Mouse (Mus musculus) cerebellum, adult 2 months (tissue): ENCODE measurements around the gene Dhx16. TPM values are rescaled to one million over a fixed set of nuclear protein-coding genes. Genes with fewer than 3 reads are reported as not detected.
A peak's percentile ranks its signal among the peaks of the same experiment; 100 is the strongest.
"Not testable (repeated sequence)": the region's sequence is repeated elsewhere in the genome, so short reads cannot be mapped to it uniquely, and the experiment has no call there.

Experiments used
- DNase-seq, 2 experiments: peaks; one replicate each; pipeline ENCODE4 v3.0.0; 2021
- H3K27ac ChIP-seq: fragments of 200-500 bp; 2 replicates; pipeline ENCODE4 v1.5.1; 2012; ENCODE audit warnings: low read length, control low read depth, inconsistent platforms; ENCODE audit not compliant: insufficient read depth
- H3K27me3 ChIP-seq: fragments of 200-500 bp; 2 replicates; pipeline ENCODE4 v1.6.1; 2012; ENCODE audit warnings: inconsistent platforms, mild to moderate bottlenecking, low read length, moderate library complexity; ENCODE audit not compliant: control insufficient read depth, insufficient read depth
- H3K4me1 ChIP-seq: fragments of 200-500 bp; 2 replicates; pipeline ENCODE4 v1.6.1; 2011; ENCODE audit warnings: low read length; ENCODE audit not compliant: control insufficient read depth, insufficient read depth
- H3K4me3 ChIP-seq: fragments of 200-500 bp; replicated peaks from 2 replicates; pipeline ENCODE3; 2011; ENCODE audit warnings: mild to moderate bottlenecking, low read depth, low read length, control low read depth; ENCODE audit not compliant: insufficient read depth
- CTCF ChIP-seq: fragments of 200-500 bp; IDR thresholded peaks from 2 replicates; pipeline ENCODE4 v1.5.1; 2011; ENCODE audit warnings: low read depth, mild to moderate bottlenecking, control low read depth, low read length, moderate library complexity, borderline replicate concordance; ENCODE audit not compliant: insufficient read depth
- POLR2A ChIP-seq: fragments of 200-500 bp; IDR thresholded peaks from 2 replicates; pipeline ENCODE4 v1.6.1; 2011; ENCODE audit warnings: low read length, control low read depth, borderline replicate concordance; ENCODE audit not compliant: insufficient read depth
- WGBS: fragments of 180-500 bp; shearing (Covaris S2); methylation state at CpG from one replicate; pipeline ENCODE4 v1.1.7; 2018; 5-methylcytosine and 5-hydroxymethylcytosine counted together
- polyA plus RNA-seq: library from polyadenylated mRNA; depleted of rRNA; stranded (reverse); fragments of >200 nt; gene quantifications from 2 replicates; pipeline ENCODE4 v1.2.3, GENCODE M21; 2012

Dhx16 gene
- polyA plus RNA-seq, 1 experiment: 52.2 TPM

GRCm38 (mm10) chr17:35921710-35922109 lies 42.1 kb downstream of the Dhx16 start:
- TF ChIP-seq CTCF: no peak
- no peak for TF ChIP-seq POLR2A
- 83% methylated on average over 4 of the region's 4 CpGs for WGBS

GRCm38 (mm10) chr17:35922566-35922965 lies 42.9 kb downstream of the Dhx16 start:
- no peak overlapping the region for H3K4me3 ChIP-seq
- peaks cover 4% of the 10 kb centered on the region; the same call in 1 of the 2 replicates for H3K4me1 ChIP-seq
- TF ChIP-seq POLR2A (no peak), CTCF (no peak)
- DNase-seq: no peak
- WGBS: 81% methylated on average over 3 of the region's 3 CpGs
- no peak overlapping the region for H3K27ac ChIP-seq
- no peaks in the 10 kb centered on the region for H3K27me3 ChIP-seq

More at GRCm38 (mm10) chr17:35921710-35922109, 42.1 kb downstream of the Dhx16 start:
- no peaks in the 10 kb centered on the region for H3K27me3 ChIP-seq
- H3K4me1 ChIP-seq: peaks cover 4% of the 10 kb centered on the region; the same call in 1 of the 2 replicates
- no peak overlapping the region for H3K27ac ChIP-seq
- H3K4me3 ChIP-seq: no peak overlapping the region
- DNase-seq: no peak

- H3K27ac ChIP-seq: no peak overlapping the region
- no peak overlapping the region for H3K4me3 ChIP-seq
- DNase-seq: no peak
- TF ChIP-seq POLR2A (no peak), CTCF (no peak)
- H3K27me3 ChIP-seq: no peaks in the 10 kb centered on the region
- WGBS: 74% methylated on average over 4 of the region's 4 CpGs
- peaks cover 4% of the 10 kb centered on the region; the same call in 1 of the 2 replicates for H3K4me1 ChIP-seq
Observed at GRCm38 (mm10) chr17:35923281-35923680, 43.7 kb downstream of the Dhx16 start.

- no peak overlapping the region for H3K27ac ChIP-seq
- no peaks in the 10 kb centered on the region for H3K27me3 ChIP-seq
- no peak overlapping the region for H3K4me3 ChIP-seq
- no peak for DNase-seq
- no peak for TF ChIP-seq CTCF
- no peak for TF ChIP-seq POLR2A
- H3K4me1 ChIP-seq: peaks cover 4% of the 10 kb centered on the region; the same call in 1 of the 2 replicates
- 28% methylated on average over 1 of the region's 1 CpGs for WGBS
Observed at GRCm38 (mm10) chr17:35927471-35927870, 47.9 kb downstream of the Dhx16 start.

GRCm38 (mm10) chr17:35929534-35929933 lies 49.9 kb downstream of the Dhx16 start:
- H3K27me3 ChIP-seq: no peaks in the 10 kb centered on the region
- DNase-seq: peak in 1 of 2 experiments; percentile 4
- WGBS: 95% methylated on average over 2 of the region's 2 CpGs
- no peaks in the 10 kb centered on the region for H3K4me1 ChIP-seq
- H3K4me3 ChIP-seq: no peak overlapping the region
- TF ChIP-seq CTCF (no peak), POLR2A (no peak)
- no peak overlapping the region for H3K27ac ChIP-seq

GRCm38 (mm10) chr17:35930627-35931026 lies 51.0 kb downstream of the Dhx16 start:
- peak in 1 of 2 experiments; percentile 8 for DNase-seq
- H3K27ac ChIP-seq: no peak overlapping the region
- no peak for TF ChIP-seq POLR2A
- TF ChIP-seq CTCF: no peak
- H3K27me3 ChIP-seq: no peaks in the 10 kb centered on the region
- WGBS: 95% methylated on average over 12 of the region's 12 CpGs
- H3K4me1 ChIP-seq: no peaks in the 10 kb centered on the region
- no peak overlapping the region for H3K4me3 ChIP-seq

- Histone ChIP-seq H3K4me1 (no peaks in the 10 kb centered on the region), H3K27me3 (no peaks in the 10 kb centered on the region), H3K4me3 (no peak overlapping the region), H3K27ac (no peak overlapping the region)
- TF ChIP-seq POLR2A (no peak), CTCF (no peak)
- no peak for DNase-seq
- WGBS: 74% methylated on average over 4 of the region's 4 CpGs
Observed at GRCm38 (mm10) chr17:35932608-35933007, 53.0 kb downstream of the Dhx16 start.

GRCm38 (mm10) chr17:35935763-35936162 lies 56.1 kb downstream of the Dhx16 start:
- 90% methylated on average over 14 of the region's 14 CpGs for WGBS
- H3K4me3 ChIP-seq, H3K27me3 ChIP-seq, DNase-seq, H3K27ac ChIP-seq, H3K4me1 ChIP-seq: not testable (repeated sequence)
